Mouse (Mus musculus): ENCODE data around the gene Cdv3. TPM values are rescaled to one million over a fixed set of nuclear protein-coding genes. Genes with fewer than 3 reads are reported as not detected.
A peak's percentile ranks its signal among the peaks of the same experiment; 100 is the strongest.

The Cdv3 gene
- polyA plus RNA-seq (2012; ENCODE audit: insufficient read depth, insufficient read length, missing spikeins): 64.4 and 77.2 TPM in 2 replicates

- peak within 1 kb of the TSS; percentile 84 for H3K27ac ChIP-seq (replicated peaks; ENCODE audit: low read depth, low read length)
- no peaks in the 10 kb centered on the region for H3K4me1 ChIP-seq (ENCODE audit: control insufficient read depth, insufficient read depth, insufficient read length, low read length)
- peak within 1 kb of the TSS; percentile 76 for H3K4me3 ChIP-seq (ENCODE audit: insufficient read depth, low read depth, low read length)
These were observed at the start of gene Cdv3 for GRCm38 (mm10) chr9:103365290-103366247. Cdv3 (minus strand) TSS chr9:103365840.

- Histone ChIP-seq H3K4me3 (ENCODE audit: insufficient read depth, low read depth, low read length) (no peak overlapping the region), H3K27ac (replicated peaks; ENCODE audit: low read depth, low read length) (no peak overlapping the region), H3K4me1 (ENCODE audit: control insufficient read depth, insufficient read depth, insufficient read length, low read length) (no peaks in the 10 kb centered on the region)
These were observed 47.8 kb upstream of the Cdv3 start for GRCm38 (mm10) chr9:103413457-103413856.

GRCm38 (mm10) chr9:103409119-103409518 lies 43.5 kb upstream of the Cdv3 start:
- Histone ChIP-seq H3K27ac (replicated peaks; ENCODE audit: low read depth, low read length) (no peak overlapping the region), H3K4me3 (ENCODE audit: insufficient read depth, low read depth, low read length) (no peak overlapping the region)

GRCm38 (mm10) chr9:103408136-103408777 lies 42.6 kb upstream of the Cdv3 start:
- no peaks in the 10 kb centered on the region for H3K4me1 ChIP-seq (ENCODE audit: control insufficient read depth, insufficient read depth, insufficient read length, low read length)
- H3K27ac ChIP-seq (replicated peaks; ENCODE audit: low read depth, low read length): no peak overlapping the region
- H3K4me3 ChIP-seq (ENCODE audit: insufficient read depth, low read depth, low read length): no peak overlapping the region

More at GRCm38 (mm10) chr9:103409119-103409518, 43.5 kb upstream of the Cdv3 start:
- H3K4me1 ChIP-seq (ENCODE audit: control insufficient read depth, insufficient read depth, insufficient read length, low read length): no peaks in the 10 kb centered on the region

GRCm38 (mm10) chr9:103403331-103403973 lies 37.8 kb upstream of the Cdv3 start:
- Histone ChIP-seq H3K27ac (replicated peaks; ENCODE audit: low read depth, low read length) (no peak overlapping the region), H3K4me1 (ENCODE audit: control insufficient read depth, insufficient read depth, insufficient read length, low read length) (no peaks in the 10 kb centered on the region), H3K4me3 (ENCODE audit: insufficient read depth, low read depth, low read length) (no peak overlapping the region)

- no peak overlapping the region for H3K4me3 ChIP-seq (ENCODE audit: insufficient read depth, low read depth, low read length)
- no peaks in the 10 kb centered on the region for H3K4me1 ChIP-seq (ENCODE audit: control insufficient read depth, insufficient read depth, insufficient read length, low read length)
- no peak overlapping the region for H3K27ac ChIP-seq (replicated peaks; ENCODE audit: low read depth, low read length)
These were observed 33.0 kb upstream of the Cdv3 start for GRCm38 (mm10) chr9:103398509-103399157.

GRCm38 (mm10) chr9:103393256-103393655 lies 27.6 kb upstream of the Cdv3 start:
- Histone ChIP-seq H3K4me1 (ENCODE audit: control insufficient read depth, insufficient read depth, insufficient read length, low read length) (no peaks in the 10 kb centered on the region), H3K4me3 (ENCODE audit: insufficient read depth, low read depth, low read length) (no peak overlapping the region), H3K27ac (replicated peaks; ENCODE audit: low read depth, low read length) (no peak overlapping the region)

GRCm38 (mm10) chr9:103391796-103392372 lies 26.2 kb upstream of the Cdv3 start:
- Histone ChIP-seq H3K4me3 (ENCODE audit: insufficient read depth, low read depth, low read length) (no peak overlapping the region), H3K4me1 (ENCODE audit: control insufficient read depth, insufficient read depth, insufficient read length, low read length) (no peaks in the 10 kb centered on the region), H3K27ac (replicated peaks; ENCODE audit: low read depth, low read length) (no peak overlapping the region)

GRCm38 (mm10) chr9:103389261-103389660 lies 23.6 kb upstream of the Cdv3 start:
- no peak overlapping the region for H3K27ac ChIP-seq (replicated peaks; ENCODE audit: low read depth, low read length)
- H3K4me1 ChIP-seq (ENCODE audit: control insufficient read depth, insufficient read depth, insufficient read length, low read length): no peaks in the 10 kb centered on the region
- H3K4me3 ChIP-seq (ENCODE audit: insufficient read depth, low read depth, low read length): no peak overlapping the region

GRCm38 (mm10) chr9:103387011-103387653 lies 21.5 kb upstream of the Cdv3 start:
- Histone ChIP-seq H3K4me3 (ENCODE audit: insufficient read depth, low read depth, low read length) (no peak overlapping the region), H3K27ac (replicated peaks; ENCODE audit: low read depth, low read length) (no peak overlapping the region), H3K4me1 (ENCODE audit: control insufficient read depth, insufficient read depth, insufficient read length, low read length) (no peaks in the 10 kb centered on the region)

GRCm38 (mm10) chr9:103386573-103386972 lies 20.9 kb upstream of the Cdv3 start:
- Histone ChIP-seq H3K4me1 (ENCODE audit: control insufficient read depth, insufficient read depth, insufficient read length, low read length) (no peaks in the 10 kb centered on the region), H3K4me3 (ENCODE audit: insufficient read depth, low read depth, low read length) (no peak overlapping the region), H3K27ac (replicated peaks; ENCODE audit: low read depth, low read length) (no peak overlapping the region)

GRCm38 (mm10) chr9:103385600-103385999 lies 20.0 kb upstream of the Cdv3 start:
- Histone ChIP-seq H3K4me3 (ENCODE audit: insufficient read depth, low read depth, low read length) (no peak overlapping the region), H3K27ac (replicated peaks; ENCODE audit: low read depth, low read length) (no peak overlapping the region), H3K4me1 (ENCODE audit: control insufficient read depth, insufficient read depth, insufficient read length, low read length) (no peaks in the 10 kb centered on the region)

- no peak overlapping the region for H3K27ac ChIP-seq (replicated peaks; ENCODE audit: low read depth, low read length)
- no peak overlapping the region for H3K4me3 ChIP-seq (ENCODE audit: insufficient read depth, low read depth, low read length)
- no peaks in the 10 kb centered on the region for H3K4me1 ChIP-seq (ENCODE audit: control insufficient read depth, insufficient read depth, insufficient read length, low read length)
These were observed 18.6 kb upstream of the Cdv3 start for GRCm38 (mm10) chr9:103384141-103384796.

- Histone ChIP-seq H3K4me1 (ENCODE audit: control insufficient read depth, insufficient read depth, insufficient read length, low read length) (no peaks in the 10 kb centered on the region), H3K4me3 (ENCODE audit: insufficient read depth, low read depth, low read length) (no peak overlapping the region), H3K27ac (replicated peaks; ENCODE audit: low read depth, low read length) (no peak overlapping the region)
These were observed 17.9 kb upstream of the Cdv3 start for GRCm38 (mm10) chr9:103383576-103383975.
